Mouse (Mus musculus) kidney, postnatal 10 days (tissue): ENCODE results near the gene Cstf3.
A peak's percentile ranks its signal among the peaks of the same experiment; 100 is the strongest.
"Not testable (repeated sequence)": the region's sequence is repeated elsewhere in the genome, so short reads cannot be mapped to it uniquely, and the experiment has no call there.

Source experiments
- DNase-seq: peaks from one replicate; pipeline ENCODE4 v3.0.0; 2021; ENCODE audit warnings: mixed read lengths

Cstf3 gene

DNA sequence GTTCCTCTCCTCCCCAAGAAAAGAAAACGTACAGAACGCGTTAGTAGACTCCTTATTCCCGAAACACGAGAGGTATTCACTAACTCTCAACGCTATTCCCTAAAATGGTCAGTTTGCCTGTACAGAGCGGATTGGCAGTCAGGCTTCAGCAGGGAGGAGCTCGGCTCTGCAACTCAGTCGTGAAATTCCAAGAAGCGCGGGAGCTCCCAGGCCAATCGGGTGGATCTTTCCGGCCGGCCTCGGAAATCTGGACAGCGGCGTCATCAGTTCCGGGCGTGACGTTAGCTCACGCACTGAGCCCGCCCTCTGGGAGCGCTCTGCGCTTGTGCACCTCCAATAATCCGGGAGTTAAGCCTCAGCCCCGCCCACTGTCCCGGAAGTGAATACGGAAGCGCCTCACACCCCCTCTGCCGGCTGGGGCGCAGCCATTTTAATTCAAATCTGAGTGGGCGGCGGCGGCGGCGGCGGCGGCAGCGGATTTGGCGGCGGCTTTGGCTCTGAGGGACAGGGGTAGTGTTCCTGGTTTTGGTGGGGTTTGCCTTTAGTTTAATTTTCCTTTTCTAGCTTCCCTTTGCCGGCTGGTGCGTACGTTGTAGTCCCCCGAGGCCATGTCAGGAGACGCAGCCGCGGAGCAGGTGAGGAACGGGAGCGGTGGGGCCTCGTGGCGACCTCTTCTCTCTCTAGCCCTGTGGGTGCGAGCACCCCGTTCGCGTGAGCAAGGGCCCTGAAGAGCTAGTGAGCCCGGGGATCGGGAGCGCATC, at the start of gene Cstf3:
Gene Cstf3, plus strand, starts transcription at position 456 of the 761 bp plus-strand sequence.
- peak; percentile 100 for DNase-seq

- DNase-seq: not testable (repeated sequence)
Observed at GRCm38 (mm10) chr2:104556711-104557110, 33.6 kb upstream of the Cstf3 start.

DNA sequence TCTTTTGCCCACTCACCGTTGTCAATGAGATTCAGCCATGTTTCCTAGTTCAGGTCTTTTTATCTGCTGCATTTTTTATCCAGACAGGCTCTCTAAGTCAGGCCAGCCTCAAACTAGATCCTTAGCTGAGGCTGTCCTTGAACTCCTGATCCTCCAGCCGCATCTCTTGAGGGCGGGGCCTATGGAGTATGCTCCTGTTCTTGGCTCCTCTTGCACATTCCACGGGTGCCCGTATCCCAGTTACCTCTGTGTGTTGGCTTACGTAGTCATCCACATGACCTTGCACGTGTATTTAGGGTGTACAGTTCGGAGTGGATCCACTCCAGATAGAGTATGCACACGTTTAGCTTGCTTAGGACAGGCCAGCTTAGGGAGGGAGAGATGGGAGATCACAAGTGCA, 32.6 kb upstream of the Cstf3 start:
- no peak for DNase-seq

DNA sequence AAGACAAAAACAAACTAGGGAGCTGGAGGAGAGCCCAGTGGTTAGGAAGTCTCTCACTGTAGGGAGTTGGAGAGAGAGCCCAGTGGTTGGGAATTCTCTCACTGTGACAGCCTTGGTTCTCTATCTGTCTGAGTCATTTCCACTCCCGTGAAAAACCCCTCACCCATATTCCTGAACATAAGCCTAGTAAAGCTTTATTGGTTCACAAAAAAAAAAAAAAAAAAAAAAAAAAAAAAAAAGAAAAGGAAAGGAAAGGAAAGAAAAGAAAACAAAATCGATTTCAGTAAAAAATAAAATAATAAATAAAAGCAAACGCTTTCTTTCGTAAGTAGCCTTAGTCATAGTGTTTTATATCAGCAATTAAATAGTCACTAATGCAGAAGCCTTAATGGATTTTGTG, 32.0 kb upstream of the Cstf3 start:
- no peak for DNase-seq

DNA sequence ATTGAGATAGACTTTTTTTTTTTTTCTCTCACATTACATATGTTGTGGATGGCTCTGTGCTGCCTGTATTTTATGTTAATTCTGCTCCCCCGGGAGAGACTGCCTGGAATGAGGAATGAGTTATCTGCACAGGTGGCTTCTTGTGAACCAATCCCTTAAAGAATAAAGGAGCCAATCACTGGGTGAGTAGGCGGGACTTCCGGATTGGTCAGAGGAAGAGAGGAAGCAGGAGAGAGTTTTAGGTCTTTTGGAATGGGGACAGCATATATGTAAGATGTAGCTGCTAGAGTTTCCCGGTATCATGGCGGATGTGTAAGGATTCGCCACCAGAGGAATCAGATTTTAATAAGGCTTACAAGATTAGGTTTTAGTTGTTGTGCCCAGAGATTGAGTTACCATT, 31.4 kb upstream of the Cstf3 start:
- no peak for DNase-seq

DNA sequence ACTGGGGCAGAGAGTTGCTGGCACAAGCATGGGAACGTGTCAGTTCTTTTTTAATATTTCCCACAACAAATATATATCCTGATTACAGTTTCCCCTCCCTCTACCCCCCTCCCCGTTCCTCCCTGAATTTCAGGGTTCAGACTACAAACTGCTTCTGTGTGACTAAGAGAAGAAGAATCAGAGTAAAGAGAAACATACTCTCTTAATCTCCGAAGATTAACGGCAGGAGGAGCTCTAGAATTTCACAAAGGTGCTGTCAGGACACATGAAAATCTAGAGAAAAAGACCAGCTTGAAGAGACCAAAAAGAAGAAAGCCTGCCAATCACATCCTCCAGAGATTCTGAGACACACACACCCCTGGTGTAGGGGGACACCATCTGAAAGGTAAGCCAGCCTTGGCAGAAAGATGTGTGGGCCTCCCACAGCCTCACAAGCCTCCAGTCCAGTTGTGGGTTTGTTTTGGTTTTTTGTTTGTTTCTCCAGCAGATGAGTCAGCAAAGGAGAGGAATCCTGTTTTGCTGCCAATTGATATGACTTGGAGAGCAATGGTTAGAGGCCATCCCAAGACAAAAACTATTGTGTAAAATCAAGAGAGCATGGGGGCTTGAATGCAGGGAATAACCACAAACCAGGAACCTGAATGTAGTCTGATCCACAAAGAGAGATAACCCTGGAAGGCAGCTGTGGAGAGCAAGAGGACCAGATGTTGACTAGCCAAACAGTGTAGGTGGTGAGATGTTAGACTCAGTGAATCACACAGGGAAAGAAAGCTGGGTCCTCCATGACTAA, 30.5 kb upstream of the Cstf3 start:
- no peak for DNase-seq

DNA sequence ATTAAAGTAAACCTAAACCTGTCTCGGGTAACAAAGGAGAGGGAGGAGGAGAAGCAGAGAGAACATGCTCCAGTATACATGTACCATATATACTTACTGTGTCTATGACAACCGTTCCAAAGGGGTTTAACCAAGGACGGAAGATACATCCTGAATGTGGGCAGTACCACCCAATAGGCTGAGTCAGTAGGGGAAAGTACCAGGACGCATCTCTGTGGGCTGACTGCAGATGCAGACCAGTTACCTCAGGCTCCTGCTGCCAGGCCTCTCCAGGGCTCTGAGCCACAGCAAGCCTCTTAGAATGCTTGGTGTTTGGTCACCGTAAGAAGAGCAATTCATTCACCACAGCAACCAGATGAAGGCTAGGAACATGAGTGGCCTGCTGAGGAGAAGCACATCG, 28.9 kb upstream of the Cstf3 start:
- DNase-seq: no peak

DNA sequence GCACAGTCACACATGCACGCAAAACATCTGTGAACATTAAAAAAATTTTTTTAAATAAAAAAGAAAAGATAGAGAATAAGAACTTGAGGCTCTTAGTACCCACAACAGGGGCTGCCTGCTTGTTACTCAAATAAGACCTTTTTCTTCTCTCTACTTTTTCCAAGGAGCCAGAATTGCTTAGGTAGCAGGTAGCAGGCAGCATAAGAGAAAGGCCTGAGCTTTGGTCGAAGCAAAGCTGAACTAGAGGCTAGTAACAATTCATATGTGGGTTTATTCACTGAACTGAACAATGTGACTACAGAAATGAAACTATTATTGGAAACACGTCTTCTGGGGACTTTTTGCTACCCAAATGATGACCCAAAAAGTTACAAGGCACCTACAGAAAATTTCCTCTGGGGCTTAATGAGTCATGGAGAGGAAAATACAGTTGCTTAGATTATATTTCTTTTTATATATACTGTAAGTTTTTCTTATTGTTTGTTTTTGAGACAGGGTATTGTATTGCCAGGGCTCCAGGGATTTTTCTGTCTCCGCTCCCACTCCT, 28.3 kb upstream of the Cstf3 start:
- DNase-seq: no peak

GRCm38 (mm10) chr2:104572066-104572465, 18.3 kb upstream of the Cstf3 start:
- no peak for DNase-seq

GRCm38 (mm10) chr2:104576216-104576615, 14.1 kb upstream of the Cstf3 start:
- no peak for DNase-seq

DNA sequence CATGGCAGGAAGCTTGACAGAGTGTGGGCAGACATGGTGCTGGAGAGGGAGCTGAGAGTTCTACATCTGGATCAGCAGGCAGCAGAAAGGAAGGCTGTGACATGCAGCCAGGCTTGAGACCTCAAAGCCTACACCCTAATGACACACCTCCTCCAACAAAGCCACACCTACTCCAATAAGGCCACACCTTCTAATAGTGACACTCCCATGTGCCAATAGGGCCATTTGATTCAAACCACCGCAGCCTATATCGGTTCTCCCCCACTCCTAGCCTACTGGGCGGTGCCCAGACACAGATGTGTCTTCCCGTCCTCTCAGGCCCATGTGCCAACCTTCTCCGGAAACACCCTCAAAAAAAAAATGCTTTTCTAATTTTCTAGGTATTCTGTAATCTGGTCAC, 12.3 kb upstream of the Cstf3 start:
- no peak for DNase-seq

DNA sequence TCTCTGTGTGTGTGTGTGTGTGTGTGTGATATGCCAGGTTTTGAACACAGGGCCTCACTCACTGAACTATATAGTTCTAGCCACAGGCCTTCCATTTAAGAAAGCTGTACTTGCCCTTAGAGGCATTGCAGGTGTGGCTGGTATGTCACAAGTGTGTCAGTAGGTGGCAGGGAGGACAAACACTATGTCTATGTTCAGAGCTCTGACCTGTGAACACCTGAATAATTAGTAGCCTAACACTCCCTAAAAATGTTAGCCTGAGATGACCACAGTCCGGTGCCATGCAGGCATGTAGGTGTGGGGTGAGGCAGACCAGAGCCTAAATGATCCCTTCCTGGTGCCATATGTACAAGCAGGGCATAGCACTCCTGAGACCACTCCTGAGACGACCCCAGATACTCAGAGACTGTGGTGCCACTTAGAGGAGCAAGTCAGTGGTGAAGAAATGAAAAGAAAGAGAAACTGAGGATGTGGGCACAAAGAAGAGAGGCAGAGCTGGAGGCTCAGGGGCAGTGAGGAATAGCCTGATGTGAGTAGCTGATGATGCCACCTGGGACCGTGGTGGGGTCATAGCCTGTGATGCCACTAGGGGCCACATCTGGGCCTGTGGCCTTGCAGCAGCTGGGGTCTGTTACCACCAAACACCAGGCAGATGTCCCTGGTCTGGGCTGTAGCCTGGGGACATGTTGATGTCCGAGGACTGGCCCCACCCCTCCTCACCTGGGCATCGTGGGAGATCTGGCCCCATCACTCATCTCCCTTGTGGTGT, 11.3 kb upstream of the Cstf3 start:
- DNase-seq: no peak

DNA sequence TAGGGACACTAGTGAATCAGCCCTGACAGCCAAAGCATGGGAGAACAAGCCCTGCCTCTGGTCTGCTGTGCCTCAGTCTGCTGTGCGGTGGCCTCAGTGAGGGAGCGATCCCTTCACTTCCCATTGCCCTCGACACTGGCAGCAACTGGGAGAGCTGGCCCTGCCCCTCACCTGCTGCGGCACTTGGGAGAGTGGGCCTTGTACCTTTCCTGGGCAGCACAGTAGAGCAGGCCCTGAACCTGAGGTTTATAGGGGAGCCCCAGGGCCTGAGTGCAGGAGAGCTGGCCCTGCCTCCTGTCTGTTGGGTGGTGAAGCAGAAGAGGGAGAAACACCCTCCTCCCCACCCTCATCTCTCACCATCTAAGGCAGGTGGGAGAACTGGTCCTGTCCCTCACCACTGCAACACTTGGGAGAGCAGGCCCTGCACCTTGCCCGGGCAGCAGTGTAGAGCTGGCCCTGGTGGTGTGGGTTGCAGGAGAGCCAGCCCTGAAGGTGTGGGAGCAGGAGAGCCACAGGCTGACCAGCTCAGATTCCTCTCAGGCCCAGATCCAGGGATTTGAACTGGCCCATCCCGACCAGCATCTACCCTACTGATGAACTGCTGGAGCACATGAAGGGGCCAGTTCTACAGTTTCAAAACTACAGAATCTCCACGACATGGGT, 10.4 kb upstream of the Cstf3 start:
- no peak for DNase-seq

DNA sequence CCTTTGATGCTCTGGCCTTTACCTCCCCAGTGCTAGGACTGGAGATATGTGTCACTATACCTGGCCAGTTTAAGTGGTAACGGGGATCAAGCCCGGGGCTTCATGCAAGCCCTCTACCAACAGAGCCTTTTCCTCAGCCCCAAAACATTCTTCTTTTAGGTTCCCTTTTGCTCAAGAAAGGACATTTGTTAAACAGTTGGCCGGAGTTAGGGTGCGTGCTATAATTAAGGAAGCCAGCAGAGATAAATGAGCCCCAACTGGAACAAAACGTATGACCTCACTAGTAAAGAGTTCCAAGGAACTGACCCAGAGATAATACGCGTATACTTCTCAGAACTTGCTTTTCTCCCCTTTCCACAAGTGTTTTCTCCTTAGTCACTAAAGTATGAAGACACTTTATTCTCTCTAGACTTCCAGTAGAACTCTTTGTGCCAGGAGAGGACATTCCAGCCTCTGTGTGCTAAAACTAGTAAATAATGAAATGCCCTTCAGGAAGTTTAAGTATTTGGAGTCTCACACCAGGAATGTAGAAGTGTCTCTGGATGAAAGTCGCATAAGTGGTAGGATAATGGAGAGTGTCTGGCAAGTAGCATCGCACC, 8.9 kb upstream of the Cstf3 start:
- no peak for DNase-seq

GRCm38 (mm10) chr2:104583032-104583431, 7.3 kb upstream of the Cstf3 start:
- no peak for DNase-seq

DNA sequence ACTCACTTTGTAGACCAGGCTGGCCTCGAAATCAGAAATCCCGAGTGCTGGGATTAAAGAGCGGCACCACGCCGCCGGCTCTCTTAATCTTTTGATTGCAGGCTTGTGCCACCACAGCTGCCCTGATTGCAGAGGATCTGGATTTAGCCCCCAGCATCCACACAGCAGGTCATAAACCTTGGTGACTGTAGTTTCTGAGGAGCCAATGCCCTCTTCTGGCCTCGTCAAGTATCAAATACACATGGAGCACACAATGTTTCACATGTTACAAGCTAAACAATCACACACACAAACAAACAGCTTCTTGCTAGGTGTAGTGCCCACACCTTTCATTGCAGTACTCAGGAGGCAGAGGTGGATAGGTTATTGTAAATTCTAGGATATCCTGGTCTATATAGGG, 6.1 kb upstream of the Cstf3 start:
- no peak for DNase-seq

DNA sequence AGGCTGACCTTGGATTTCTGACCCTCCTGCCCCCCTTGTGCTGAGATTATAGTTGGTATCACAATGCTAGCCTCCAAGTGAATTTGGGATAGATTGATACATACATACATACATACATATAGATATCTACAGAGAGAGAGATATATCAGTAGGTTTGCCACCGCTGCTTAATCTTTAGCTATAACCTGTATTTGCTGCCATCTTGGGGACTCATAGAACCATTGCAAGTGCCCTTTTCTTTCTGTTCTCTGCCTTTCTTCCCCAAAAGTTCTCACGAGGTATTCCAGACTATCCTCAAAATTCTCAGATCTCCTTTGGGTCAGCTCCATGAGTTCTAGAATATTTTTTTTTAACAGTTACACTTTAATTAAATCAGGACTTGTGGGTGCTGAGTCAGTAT, 4.7 kb upstream of the Cstf3 start:
- no peak for DNase-seq

GRCm38 (mm10) chr2:104588552-104588951, 1.8 kb upstream of the Cstf3 start:
- DNase-seq: no peak

DNA sequence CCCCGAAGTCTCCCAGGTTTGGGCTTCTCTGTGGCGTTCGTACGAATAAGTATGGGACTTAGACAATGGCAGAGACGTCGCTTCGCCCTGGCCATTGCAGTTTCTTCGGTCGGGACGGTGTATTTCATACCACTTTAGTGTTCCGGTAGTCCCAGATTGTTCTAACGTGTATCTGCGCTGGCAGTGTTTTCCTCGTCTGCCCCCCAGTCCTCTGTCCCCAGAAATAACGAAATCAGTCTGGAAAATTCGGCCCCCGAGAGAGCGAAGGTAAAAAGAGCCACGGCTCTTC, 450 bp downstream of the Cstf3 start:
- DNase-seq: no peak

GRCm38 (mm10) chr2:104591141-104591540, 818 bp downstream of the Cstf3 start:
- DNase-seq: no peak

GRCm38 (mm10) chr2:104595063-104595462, 4.7 kb downstream of the Cstf3 start:
- DNase-seq: no peak

DNA sequence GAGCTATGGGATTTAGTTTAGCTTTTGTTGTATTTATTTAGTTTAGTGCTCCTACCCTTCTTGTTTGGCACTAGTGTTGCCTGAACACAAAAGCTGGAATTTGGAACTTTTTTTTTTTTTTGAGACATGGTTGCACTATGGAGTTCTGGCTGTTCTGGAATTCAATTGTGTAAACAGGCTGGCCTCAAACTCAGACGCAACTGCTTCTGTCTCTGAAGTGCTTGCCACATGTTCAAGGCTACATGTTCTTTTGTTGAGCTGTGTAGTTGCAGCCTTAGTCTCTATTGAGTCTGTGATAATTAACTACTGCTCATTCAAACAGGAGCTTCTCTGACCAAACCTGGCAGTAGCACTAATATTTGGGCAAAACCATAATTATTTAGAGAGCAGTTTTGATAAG, 13.1 kb downstream of the Cstf3 start:
- DNase-seq: no peak

- no peak for DNase-seq
Observed at GRCm38 (mm10) chr2:104604718-104605117, 14.4 kb downstream of the Cstf3 start.
